Mouse (Mus musculus): Measurements from ENCODE around the gene Shisa7. TPM values are rescaled to one million over a fixed set of nuclear protein-coding genes. Genes with fewer than 3 reads are reported as not detected.
A peak's percentile ranks its signal among the peaks of the same experiment; 100 is the strongest.
"Not testable (repeated sequence)": the region's sequence is repeated elsewhere in the genome, so short reads cannot be mapped to it uniquely, and the experiment has no call there.

Shisa7 gene
- total RNA-seq, 1 experiment from 2014 or later, result 2.9 TPM

DNA sequence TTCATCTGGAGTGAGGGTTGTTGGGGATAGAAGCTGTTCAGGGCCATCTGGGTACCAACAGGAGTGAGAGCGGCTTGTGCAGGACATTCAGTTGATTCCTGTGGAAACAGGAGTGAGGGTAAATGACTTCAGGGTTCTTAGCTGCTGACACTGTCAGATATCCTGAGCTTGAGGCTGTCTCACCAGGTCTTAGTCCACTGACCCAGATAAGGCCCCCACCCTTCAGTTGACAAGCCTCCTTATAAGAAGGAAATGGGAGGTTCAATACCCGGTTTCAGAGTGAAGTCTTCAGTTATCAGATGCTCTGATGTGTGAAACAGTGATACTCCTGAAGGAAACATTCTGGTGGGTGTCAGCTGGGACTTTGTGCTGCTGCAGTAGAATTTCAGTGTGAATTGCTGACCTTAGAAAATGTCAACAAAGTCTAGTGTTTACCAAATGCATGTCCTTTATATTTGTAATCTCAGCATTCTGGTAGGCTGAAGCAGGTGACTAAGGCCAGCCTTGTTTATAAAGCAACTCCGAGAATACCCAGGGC, 49.8 kb downstream of the Shisa7 start:
- no peak for DNase-seq

DNA sequence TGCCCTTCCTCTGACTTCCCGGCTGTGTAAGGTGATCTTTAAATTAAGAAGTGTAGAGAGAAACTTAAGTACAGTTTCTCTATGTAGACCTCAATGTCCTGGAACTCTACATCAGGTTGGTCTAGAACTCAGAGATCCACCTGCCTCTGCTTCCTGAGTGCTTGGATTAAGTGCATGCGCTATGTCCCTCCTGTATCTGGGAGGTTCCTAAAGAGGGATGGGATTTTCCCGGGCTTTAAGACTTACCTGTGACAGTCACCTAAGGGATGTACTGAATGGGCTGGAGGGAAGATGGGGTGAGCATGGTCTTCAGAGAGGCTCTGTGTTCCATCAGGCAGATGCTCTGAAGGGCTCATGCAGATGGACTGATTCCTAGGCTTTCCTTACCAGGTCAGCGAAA, 50.8 kb downstream of the Shisa7 start:
- DNase-seq, result no peak

DNA sequence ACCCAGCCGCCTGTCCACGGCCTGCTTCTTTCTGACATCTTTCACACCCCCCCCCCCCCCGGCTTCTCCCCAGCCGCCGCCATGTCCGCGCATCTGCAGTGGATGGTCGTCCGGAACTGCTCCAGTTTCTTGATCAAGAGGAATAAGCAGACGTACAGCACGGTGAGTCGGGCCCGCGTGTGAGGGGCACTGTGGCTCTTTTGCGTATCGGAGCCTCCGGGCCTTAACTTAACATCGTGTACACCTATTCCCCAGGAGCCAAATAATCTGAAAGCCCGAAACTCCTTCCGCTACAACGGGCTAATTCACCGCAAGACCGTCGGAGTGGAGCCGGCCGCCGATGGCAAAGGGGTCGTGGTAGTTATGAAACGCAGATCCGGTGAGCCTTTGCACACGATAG, 51.2 kb downstream of the Shisa7 start:
- not testable (repeated sequence) for DNase-seq

DNA sequence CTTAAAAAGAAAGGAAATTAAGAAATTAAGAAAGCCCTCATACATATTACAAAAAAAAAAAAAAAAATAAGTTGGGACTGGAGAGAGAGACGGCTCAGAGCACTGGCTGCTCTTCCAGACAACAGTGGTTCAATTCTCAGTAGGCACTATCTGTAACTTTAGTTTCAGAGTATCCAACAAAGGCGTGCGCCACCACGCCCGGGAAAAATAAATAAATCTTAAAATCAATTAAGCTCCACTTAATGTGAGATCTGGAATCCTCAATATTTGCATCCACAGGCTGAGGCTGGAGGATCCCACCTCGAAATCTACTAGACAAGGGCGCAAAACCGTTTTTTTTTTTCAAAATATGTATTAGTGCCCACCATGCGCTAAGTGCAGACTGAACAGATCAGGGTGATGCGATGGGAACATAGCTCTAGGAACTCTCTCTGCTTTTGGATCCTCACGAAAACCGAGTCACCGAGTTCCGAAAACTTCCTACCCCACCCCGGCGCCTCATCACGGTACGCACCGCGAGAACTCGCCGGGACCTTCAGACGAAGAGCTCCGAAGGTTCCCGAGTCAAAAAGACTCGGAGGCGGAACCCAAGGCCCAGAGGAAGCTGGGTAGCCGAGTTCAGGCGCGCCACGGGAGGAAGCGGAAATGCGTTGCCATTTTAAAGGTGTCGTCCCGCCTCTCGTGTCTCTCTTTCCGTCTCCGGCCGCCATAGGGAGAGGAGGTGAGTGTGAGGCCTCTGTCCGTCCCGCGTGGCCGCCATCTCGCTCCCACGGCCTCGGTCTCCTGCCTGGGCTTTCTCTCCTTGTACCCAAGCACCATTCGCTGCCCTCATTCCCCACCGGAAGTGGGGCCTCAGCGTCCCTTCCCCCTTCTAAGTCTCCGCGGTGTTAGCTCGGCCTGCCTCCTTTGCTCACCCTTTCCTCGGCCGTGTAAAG, 52.0 kb downstream of the Shisa7 start, which contains the start of gene Rpl28:
Gene Rpl28, plus strand, starts transcription at position 597 of the 935 bp plus-strand sequence.
- peak; percentile 97 for DNase-seq

DNA sequence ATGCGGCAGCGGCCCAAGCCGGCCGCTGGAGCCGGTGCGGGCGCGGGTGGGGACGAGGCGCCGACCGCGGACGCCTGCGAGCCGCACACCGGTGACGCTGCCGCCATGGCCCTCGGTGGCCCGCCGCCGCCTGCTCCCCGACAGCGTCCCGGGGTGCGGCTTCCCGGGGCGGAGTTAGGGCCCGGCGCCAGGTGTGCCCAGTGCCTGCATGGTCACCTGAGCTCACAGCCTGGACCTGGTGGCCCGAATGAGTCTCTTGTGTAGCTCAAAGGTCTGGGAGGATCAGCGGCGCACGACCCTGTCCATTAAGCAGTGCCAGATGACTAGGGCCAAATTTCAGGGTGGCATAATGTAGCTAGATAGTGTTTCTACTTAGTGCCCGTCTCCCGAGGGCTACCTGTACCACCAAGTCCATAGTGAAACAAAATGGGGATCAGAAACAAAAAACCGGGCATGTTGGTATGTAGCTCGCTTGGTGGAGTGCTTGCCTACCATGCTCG, 55.0 kb downstream of the Shisa7 start, which contains the start of gene Tmem238:
Gene Tmem238, minus strand, starts transcription at position 221 of the 500 bp plus-strand sequence.
- DNase-seq, result no peak

DNA sequence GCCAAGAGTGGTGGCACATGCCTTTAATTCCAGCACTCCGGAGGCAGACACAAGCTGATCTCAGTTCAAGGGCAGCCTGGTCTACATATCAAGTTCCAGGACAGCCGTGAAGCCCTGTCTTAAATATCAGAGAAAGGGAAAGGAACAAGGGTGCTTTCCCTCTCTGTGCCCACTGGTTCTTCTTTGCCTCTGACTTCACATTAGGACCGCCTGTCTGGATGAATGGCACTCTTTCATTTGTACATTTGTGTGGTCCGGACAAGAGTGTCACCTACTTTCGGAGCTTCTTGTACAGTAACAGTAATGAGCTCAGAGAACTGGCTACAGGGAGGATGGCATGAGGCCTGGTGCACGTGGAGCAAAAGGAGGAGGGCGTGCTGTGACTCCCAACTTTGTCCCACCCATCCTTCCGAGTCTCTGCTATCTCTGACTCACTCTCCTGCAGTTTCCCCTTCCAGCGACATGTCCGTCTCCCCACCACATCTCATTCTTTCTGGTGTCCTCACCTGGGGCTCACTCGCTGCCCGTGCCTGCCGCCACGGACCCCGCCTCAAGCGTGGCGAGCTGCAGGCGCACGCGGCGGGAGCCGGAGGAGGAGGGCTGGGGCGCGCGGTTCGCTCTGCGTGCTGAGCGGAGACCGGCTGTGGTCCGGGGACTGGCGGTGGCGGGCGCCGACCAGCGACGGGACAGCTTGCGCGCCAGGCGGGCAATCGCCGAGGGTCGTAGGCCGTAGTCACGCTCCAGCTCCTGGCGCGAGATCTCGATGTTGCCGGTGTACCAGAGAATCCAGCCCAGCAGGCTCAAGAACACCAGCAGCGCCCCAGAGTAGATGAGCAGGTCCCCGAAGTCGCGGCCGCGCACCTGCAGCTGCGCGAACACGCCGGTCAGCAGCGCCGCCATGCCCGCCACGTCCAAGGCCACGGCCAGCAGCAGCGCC, 55.7 kb downstream of the Shisa7 start:
- DNase-seq, result peak; percentile 81

DNA sequence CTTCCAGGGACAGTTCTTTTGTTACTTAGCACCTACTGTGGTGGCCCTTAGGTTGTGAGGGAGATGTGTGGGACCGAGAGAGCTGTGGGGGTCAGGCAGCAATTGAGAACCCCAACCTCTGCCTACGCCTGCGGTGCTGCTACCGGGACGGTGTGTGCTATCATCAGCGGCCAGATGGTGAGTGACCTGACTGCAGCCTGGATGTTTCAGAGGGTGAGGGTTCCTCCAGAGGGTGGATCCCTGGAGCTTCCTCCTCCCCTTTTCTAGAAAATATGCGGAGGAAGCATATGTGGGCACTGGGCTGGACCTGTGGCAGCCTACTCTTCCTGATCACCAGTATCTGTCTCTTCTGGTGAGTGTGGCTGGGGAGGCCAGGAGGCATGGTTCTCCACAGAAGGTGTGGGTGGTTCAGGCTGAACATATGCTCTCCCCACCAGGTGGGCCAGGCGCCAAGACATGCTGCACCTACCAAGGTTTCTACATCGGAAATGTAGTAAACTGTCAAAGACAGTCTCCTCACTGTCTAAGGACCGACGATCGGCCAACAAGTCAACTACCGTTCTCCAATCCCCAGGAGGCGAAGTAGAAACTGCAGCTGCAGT, 60.7 kb downstream of the Shisa7 start:
- no peak for DNase-seq

DNA sequence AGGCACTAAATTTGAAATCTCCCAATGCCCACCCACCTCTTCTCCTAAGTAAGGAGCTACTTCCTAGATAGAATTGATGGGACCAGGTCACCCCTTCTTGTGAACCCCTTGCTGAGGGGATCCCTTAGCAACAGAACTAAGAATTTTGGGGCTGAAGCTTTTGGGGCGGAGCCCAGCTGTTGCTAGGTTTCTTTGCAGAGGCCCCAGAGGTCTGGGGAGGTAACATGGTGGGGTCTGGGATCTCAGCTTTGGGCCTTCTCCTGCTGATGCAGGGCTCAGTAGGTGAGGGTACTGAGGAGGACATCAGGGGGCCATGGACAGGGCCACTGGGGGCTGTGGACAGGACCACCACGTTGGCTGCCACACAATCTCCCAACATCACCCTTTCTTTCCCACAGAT, 61.7 kb downstream of the Shisa7 start, which contains the start of the genes Il11 and Tmem190:
Gene Il11, minus strand, starts transcription at position 101 of the 400 bp plus-strand sequence.
Gene Tmem190, plus strand, starts transcription at position 179 of the 400 bp plus-strand sequence.
- no peak for DNase-seq

DNA sequence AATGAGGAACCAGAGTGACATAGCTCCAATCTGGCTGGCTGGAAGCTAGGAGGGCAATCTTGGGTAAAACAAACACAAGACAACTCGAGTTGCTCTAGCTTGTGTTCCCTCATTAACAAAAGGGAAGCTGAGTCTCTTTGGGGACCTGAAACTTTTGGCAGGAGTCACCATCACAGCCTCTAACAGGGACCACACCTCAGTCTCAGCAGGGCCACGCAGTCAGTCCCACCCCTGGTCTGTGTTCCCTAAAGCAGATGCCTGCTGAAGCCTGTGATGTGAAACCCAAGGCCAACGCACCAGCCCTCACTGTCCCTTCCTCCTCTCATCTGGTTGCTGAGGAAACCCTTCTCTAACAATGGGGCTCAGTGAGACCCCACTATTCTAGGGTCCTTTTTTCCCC, 62.4 kb downstream of the Shisa7 start:
- DNase-seq, result no peak

DNA sequence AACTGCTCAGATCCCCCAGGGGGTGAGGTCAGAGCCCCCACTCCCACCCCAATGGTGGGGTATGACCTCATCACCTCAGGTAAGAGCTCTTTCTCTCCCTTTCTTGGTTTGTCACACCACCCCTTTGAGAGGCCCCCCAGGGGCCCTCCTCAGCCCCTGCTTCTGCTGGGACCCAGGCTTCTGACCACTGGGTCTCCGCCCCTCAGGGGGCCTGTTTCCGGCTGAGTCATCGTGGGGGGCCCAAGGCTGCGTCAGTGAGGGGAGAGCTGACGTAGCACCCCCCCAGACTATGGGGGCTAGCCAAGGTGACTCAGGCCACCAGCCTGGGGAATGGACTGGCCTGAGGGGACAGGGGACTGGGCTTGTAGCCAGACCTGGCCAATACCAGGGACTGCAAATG, 64.6 kb downstream of the Shisa7 start:
- DNase-seq, result no peak

DNA sequence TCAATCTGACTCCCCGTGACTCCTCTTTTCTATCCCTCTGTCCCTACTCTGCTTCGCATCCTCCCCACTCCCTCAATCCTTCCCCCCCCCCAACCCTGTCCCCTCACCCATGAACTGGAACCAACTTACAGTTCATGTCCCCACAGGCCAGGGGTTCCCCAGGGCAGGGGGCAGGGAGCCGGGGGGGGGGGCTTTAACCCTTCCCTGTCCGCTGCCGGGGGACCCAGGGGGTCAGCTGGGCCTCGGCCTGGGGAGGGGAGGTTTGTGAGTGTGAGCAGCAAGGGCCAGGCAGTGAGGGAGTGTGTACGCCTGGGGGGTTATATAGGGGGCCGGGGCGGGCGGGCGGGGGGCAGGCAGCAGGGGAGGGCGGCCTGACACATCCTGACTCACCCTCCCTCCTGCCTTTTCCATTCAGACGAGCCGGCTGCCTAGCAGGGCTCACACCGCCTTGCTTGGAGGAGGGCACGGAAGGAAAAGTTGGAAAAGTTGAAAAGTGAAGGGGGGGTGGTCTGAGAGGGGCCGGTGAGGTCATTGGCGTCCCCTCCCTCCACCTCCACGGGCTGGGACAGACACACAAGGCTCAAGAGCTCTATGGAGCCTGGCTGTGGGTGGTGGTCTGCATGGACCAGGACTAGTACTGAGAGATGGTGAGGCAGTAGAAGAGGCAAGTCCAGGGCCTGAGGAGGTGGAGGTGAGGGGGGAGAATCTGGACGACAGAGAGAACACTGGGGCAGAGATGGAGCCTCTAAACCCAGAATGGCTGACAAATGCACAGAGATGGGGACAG, 66.5 kb downstream of the Shisa7 start:
- no peak for DNase-seq

DNA sequence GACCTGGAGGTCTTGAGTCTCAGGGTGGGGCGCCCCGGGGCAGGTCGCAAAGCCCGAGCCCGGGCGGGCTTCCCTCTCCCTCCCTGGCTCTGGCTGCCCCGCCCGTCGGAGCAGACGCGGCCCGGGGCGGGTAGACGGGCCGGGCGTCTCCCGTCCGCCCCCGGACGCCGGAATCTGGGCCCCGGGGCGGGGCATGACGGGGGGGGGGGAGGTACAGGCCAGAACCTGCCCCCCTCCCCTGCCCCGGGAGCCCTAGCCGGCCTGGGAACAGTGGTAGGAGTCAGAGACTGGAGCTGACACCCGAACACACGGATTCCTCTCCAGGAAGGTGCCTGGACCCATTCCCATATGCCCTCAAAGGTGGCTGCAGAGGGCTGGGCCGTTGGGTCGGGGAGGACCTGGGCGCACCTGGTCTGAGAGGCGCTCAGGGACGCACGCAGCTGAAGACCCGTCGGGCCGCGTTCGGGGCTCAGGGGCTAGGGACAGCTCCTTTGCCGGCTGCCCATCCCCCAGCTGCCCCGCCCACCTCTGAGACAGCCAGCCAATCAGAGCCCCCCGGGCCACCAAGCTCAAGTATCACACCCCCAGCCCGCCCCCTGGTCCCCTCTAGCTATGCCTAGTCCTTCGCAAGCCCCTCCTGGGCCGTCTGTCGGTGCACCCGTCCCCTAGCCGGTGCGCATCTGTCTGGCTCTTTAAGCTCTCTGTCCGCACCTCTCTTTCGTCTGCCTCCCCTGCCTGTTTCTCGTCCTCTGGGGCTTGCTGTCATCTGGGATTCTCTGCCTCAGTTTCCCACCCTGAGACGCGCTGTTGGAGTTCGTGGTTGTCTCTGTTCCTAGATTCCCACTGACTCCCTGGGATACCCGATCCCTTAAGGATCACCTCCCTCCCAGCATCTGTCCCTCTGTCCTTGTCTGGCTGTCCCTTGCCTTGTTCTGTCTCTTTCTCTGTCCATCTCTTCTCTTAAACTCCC, 67.3 kb downstream of the Shisa7 start:
- DNase-seq, result peak; percentile 76

DNA sequence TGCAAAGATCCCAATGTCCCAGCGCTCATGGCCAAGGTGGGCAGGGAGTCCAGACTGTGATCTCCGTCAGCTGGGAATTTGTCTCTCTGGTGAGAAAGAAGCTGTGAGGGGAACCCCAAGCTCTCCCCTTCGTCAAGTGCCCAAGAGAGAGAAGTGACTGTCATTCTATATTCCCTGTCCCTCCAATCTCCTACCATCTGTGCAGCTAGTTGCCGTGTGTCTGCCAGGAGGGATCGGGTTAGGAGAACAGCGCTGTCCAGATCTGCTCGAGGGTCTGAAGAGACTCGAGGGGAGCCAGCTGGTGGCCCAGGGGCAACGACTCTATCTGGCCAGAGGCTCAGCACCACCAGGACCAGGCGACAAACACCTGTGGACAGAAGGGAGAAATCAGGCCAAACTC, 68.4 kb downstream of the Shisa7 start:
- DNase-seq, result no peak

Other genes with a start within 250 kb of the Shisa7 start
- gene Ptprh, start 240.7 kb downstream of the Shisa7 start, total RNA-seq (2021), result not detected in 2 replicates
- 8.8 and 16.2 TPM in 2 replicates for gene Tmem86b, start 213.3 kb downstream of the Shisa7 start, total RNA-seq (2021)
- 80.9 and 86.1 TPM in 2 replicates for gene Ppp6r1, start 185.7 kb downstream of the Shisa7 start, total RNA-seq (2021)
- 34.0 and 37.9 TPM in 2 replicates for gene Hspbp1, start 159.6 kb downstream of the Shisa7 start, total RNA-seq (2021)
- 6.0 and 8.4 TPM in 2 replicates for gene Brsk1, start 154.1 kb downstream of the Shisa7 start, total RNA-seq (2021)
- gene Tmem150b, start 119.4 kb downstream of the Shisa7 start, total RNA-seq (2021), result 0.30 and 0.79 TPM in 2 replicates
- 60.3 and 70.7 TPM in 2 replicates for gene Kmt5c, start 104.6 kb downstream of the Shisa7 start, total RNA-seq (2021)
- gene Cox6b2, start 91.6 kb downstream of the Shisa7 start, total RNA-seq (2021), result 28.1 and 31.3 TPM in 2 replicates
- gene Fam71e2, start 73.4 kb downstream of the Shisa7 start, total RNA-seq (2021), result not detected in 2 replicates
- gene Il11, start 61.8 kb downstream of the Shisa7 start, total RNA-seq (2021), result not detected in 2 replicates
- not detected in 2 replicates for gene Tmem190, start 61.8 kb downstream of the Shisa7 start, total RNA-seq (2021)
- gene Tmem238, start 55.0 kb downstream of the Shisa7 start, total RNA-seq (2021), result 10.2 and 11.7 TPM in 2 replicates
- 1,145 and 1,281 TPM in 2 replicates for gene Rpl28, start 51.8 kb downstream of the Shisa7 start, total RNA-seq (2021)
- gene Ube2s, start 32.1 kb downstream of the Shisa7 start, total RNA-seq (2021), result 140 and 146 TPM in 2 replicates
- gene Isoc2b, start 25.6 kb upstream of the Shisa7 start, total RNA-seq (2021), result 8.6 and 12.5 TPM in 2 replicates
- 55.7 and 67.9 TPM in 2 replicates for gene Isoc2a, start 32.5 kb upstream of the Shisa7 start, total RNA-seq (2021)
- 0.26 TPM in 1 of 2 replicates, not detected in the other for gene Gm36210, start 61.8 kb upstream of the Shisa7 start, total RNA-seq (2021)
- gene Zfp628, start 70.5 kb upstream of the Shisa7 start, total RNA-seq (2021), result 13.7 and 16.2 TPM in 2 replicates
- gene Nat14, start 77.3 kb upstream of the Shisa7 start, total RNA-seq (2021), result 6.6 and 8.1 TPM in 2 replicates
- gene Ssc5d, start 81.1 kb upstream of the Shisa7 start, total RNA-seq (2021), result 3.9 and 5.0 TPM in 2 replicates
- 0.63 TPM in 1 of 2 replicates, not detected in the other for gene Sbk2, start 119.7 kb upstream of the Shisa7 start, total RNA-seq (2021)
- 0.37 and 0.64 TPM in 2 replicates for gene Sbk3, start 126.5 kb upstream of the Shisa7 start, total RNA-seq (2021)
- 17.8 and 20.5 TPM in 2 replicates for gene Zfp579, start 151.5 kb upstream of the Shisa7 start, total RNA-seq (2021)
- 11.7 and 12.9 TPM in 2 replicates for gene Zfp524, start 169.7 kb upstream of the Shisa7 start, total RNA-seq (2021)
- gene Fiz1, start 170.0 kb upstream of the Shisa7 start, total RNA-seq (2021), result 22.7 and 25.8 TPM in 2 replicates
- not detected in 2 replicates for gene Gm44973, start 170.8 kb upstream of the Shisa7 start, total RNA-seq (2021)
- gene Zfp865, start 175.7 kb upstream of the Shisa7 start, total RNA-seq (2021), result 25.3 and 30.5 TPM in 2 replicates
- gene Ccdc106, start 175.9 kb upstream of the Shisa7 start, total RNA-seq (2021), result 1.3 and 2.7 TPM in 2 replicates
- gene 4632433K11Rik, start 189.4 kb upstream of the Shisa7 start, total RNA-seq (2021), result not detected in 2 replicates
- 4.7 and 5.5 TPM in 2 replicates for gene Zfp784, start 193.8 kb upstream of the Shisa7 start, total RNA-seq (2021)
- 10.0 and 12.9 TPM in 2 replicates for gene Zfp580, start 206.8 kb upstream of the Shisa7 start, total RNA-seq (2021)
- 166 and 184 TPM in 2 replicates for gene U2af2, start 217.4 kb upstream of the Shisa7 start, total RNA-seq (2021)
- 145 and 155 TPM in 2 replicates for gene Epn1, start 235.5 kb upstream of the Shisa7 start, total RNA-seq (2021)

Data from adrenal gland, postnatal 14 days (tissue).